Mouse (Mus musculus) left cerebral cortex, postnatal 14 days (tissue): ENCODE data around the gene Emsy. TPM values are rescaled to one million over a fixed set of nuclear protein-coding genes. Genes with fewer than 3 reads are reported as not detected.
A peak's percentile ranks its signal among the peaks of the same experiment; 100 is the strongest.

ENCODE experiments used
- DNase-seq, 2 experiments: peaks; one replicate each; pipeline ENCODE4 v3.0.0; 2021 to 2022; ENCODE audit warnings: low spot score in 2 of 2, mixed read lengths in 1 of 2
- intact Hi-C: fragments of 180-260 bp; cut with DNase I; formaldehyde crosslinking; loops from one replicate; pipeline ENCODE4 v1.15.1; 2025
- total RNA-seq, 2 experiments: library from RNA; stranded (reverse); gene quantifications; 2 replicates each; pipeline ENCODE4 v1.2.3; 2021

The Emsy gene
- total RNA-seq, 2 experiments from 2014 or later, result 55.0 to 61.1 TPM

GRCm38 (mm10) chr7:98672241-98672955 lies 15.8 kb upstream of the Emsy start:
- intact Hi-C loops, result no loop called here
- no peak for DNase-seq

- intact Hi-C loops, result no loop called here
- DNase-seq, result no peak
Observed at GRCm38 (mm10) chr7:98671416-98671815, 14.8 kb upstream of the Emsy start.

GRCm38 (mm10) chr7:98670831-98671230 lies 14.2 kb upstream of the Emsy start:
- intact Hi-C loops, result no loop called here

GRCm38 (mm10) chr7:98667956-98668746 lies 11.6 kb upstream of the Emsy start:
- intact Hi-C loops, result no loop called here
- DNase-seq, result no peak

More at GRCm38 (mm10) chr7:98670831-98671230, 14.2 kb upstream of the Emsy start:
- no peak for DNase-seq

- intact Hi-C loops, result no loop called here
- DNase-seq, result no peak
Observed at GRCm38 (mm10) chr7:98665726-98666125, 9.1 kb upstream of the Emsy start.

- intact Hi-C loops, result no loop called here
- DNase-seq, result peak in 1 of 2 experiments; percentile 20
Observed at GRCm38 (mm10) chr7:98665166-98665565, 8.6 kb upstream of the Emsy start.

- peak; percentile 81 to 89 for DNase-seq
- intact Hi-C loops, result loop anchor here (2.0 kb wide), 1 partner anchor 47 kb away; the partner anchor contains the start of gene Thap12
Observed at GRCm38 (mm10) chr7:98655681-98656530, 677 bp downstream of the Emsy start.

- intact Hi-C loops, result no loop called here
- DNase-seq, result no peak
Observed at GRCm38 (mm10) chr7:98651651-98652050, 4.9 kb downstream of the Emsy start.

- no peak for DNase-seq
- intact Hi-C loops, result no loop called here
Observed at GRCm38 (mm10) chr7:98644238-98644637, 12.3 kb downstream of the Emsy start.

- intact Hi-C loops, result no loop called here
- no peak for DNase-seq
Observed at GRCm38 (mm10) chr7:98636607-98637006, 20.0 kb downstream of the Emsy start.

- no peak for DNase-seq
- intact Hi-C loops, result no loop called here
Observed at GRCm38 (mm10) chr7:98633032-98633431, 23.6 kb downstream of the Emsy start.

GRCm38 (mm10) chr7:98629947-98630346 lies 26.6 kb downstream of the Emsy start:
- no peak for DNase-seq
- intact Hi-C loops, result no loop called here

- DNase-seq, result no peak
- intact Hi-C loops, result no loop called here
Observed at GRCm38 (mm10) chr7:98617739-98618138, 38.8 kb downstream of the Emsy start.

GRCm38 (mm10) chr7:98612936-98613335 lies 43.6 kb downstream of the Emsy start:
- no peak for DNase-seq
- intact Hi-C loops, result no loop called here

GRCm38 (mm10) chr7:98608520-98608919 lies 48.1 kb downstream of the Emsy start:
- intact Hi-C loops, result no loop called here
- DNase-seq, result no peak

GRCm38 (mm10) chr7:98607158-98607557 lies 49.4 kb downstream of the Emsy start:
- intact Hi-C loops, result no loop called here
- DNase-seq, result peak in 1 of 2 experiments; percentile 37

GRCm38 (mm10) chr7:98601715-98602114 lies 54.9 kb downstream of the Emsy start:
- DNase-seq, result no peak

GRCm38 (mm10) chr7:98597402-98597801 lies 59.2 kb downstream of the Emsy start:
- intact Hi-C loops, result no loop called here
- no peak for DNase-seq

More at GRCm38 (mm10) chr7:98601715-98602114, 54.9 kb downstream of the Emsy start:
- intact Hi-C loops, result no loop called here

GRCm38 (mm10) chr7:98594731-98595130 lies 61.9 kb downstream of the Emsy start:
- DNase-seq, result no peak
- intact Hi-C loops, result no loop called here

- no peak for DNase-seq
- intact Hi-C loops, result no loop called here
Observed at GRCm38 (mm10) chr7:98593276-98593675, 63.3 kb downstream of the Emsy start.
